ENCODE assay signal across 8 mouse cellular contexts in the genomic region with DNA sequence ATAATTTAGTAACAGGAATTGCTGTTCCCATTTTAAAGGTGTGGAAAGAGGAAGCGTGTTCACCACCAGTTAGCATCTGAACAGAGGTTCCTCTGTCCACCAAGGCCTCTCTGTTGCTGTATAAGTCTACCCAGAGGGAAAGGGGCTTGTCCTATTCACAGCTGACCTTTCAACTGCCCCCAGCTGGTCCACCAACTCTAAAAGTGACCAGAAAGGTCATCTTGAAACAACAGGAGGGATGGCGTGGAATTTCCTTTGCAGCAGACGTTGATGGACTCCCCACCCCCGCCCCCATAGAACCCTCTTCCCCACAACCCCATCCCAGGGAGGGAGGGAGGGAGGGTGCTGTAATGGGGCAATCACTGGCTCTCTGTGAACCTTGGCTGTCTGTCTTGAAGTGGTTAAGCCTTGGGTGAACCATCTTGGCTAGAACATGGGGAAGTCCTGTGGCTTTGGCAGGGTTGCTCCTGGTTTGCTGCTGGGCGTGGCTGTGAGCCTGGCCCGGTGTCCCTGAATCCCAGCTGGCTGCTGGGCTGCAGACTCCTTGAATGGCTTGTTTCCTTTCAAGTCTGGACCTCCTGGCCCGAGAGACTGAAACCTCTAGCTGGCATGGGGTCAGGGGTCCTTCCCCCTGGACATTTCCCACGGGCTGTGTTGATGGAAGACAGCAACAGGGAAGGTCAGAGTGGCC. TPM values are rescaled to one million over a fixed set of nuclear protein-coding genes. Genes with fewer than 3 reads are reported as not detected.
DNase-seq lines count a peak whose midpoint lies in the region; ATAC-seq lines count a peak whose summit lies in the region.

No protein-coding gene starts in this region.

- H3K4me2 ChIP-seq in hindbrain, embryonic 11.5 days (replicated peaks; ENCODE audit: low read depth, low read length), result 0 out of 2 replicates have a peak overlapping the region, but pooled peaks have one; percentile 1

- no peak overlapping the region for H3K4me3 ChIP-seq in hindbrain, embryonic 11.5 days (ENCODE audit: low read depth, low read length)

- H3K27me3 ChIP-seq in hindbrain, embryonic 11.5 days (ENCODE audit: control insufficient read depth, insufficient read depth, low read length), result no peaks in the 10 kb centered on the region

- 4% methylated on average over 8 of the region's 8 CpGs for WGBS in hindbrain, embryonic 11.5 days

- peak; percentile 59 for DNase-seq in urinary bladder, postnatal 14 days (ENCODE audit: low spot score)
- no peak for DNase-seq in urinary bladder, postnatal 10 days (ENCODE audit: low spot score)
- peak; percentile 75 for DNase-seq in gastrocnemius, adult 18-20 months (ENCODE audit: low spot score)
- no peak for DNase-seq in hindbrain, embryonic 11.5 days (ENCODE audit: low spot score)
- DNase-seq in layer of hippocampus, postnatal 14 days (ENCODE audit: low spot score in 2 of 2), result peak; percentile 52 to 77
- peak; percentile 50 for DNase-seq in mesoderm, embryonic 11.5 days (ENCODE audit: low read depth, low spot score)
- DNase-seq in spleen, adult 12 weeks (ENCODE audit: low spot score), result no peak

- H3K9ac ChIP-seq in hindbrain, embryonic 11.5 days (ENCODE audit: low read depth, low read length), result no peak overlapping the region

- 0 out of 2 replicates have a peak overlapping the region, but pooled peaks have one; percentile 2 for H3K27ac ChIP-seq in hindbrain, embryonic 11.5 days (ENCODE audit: low read depth, low read length)

- ATAC-seq in hindbrain, embryonic 11.5 days (ENCODE audit: low FRiP score), result no peak
- no peak for ATAC-seq in CD4-positive, CD25-positive, alpha-beta regulatory T cell, adult 4 months

- peaks cover 21% of the 10 kb centered on the region; the same call in 1 of the 2 replicates for H3K4me1 ChIP-seq in hindbrain, embryonic 11.5 days (replicated peaks; ENCODE audit: control insufficient read depth, insufficient read depth, low read length)

- no peaks in the 10 kb centered on the region for H3K36me3 ChIP-seq in hindbrain, embryonic 11.5 days (ENCODE audit: control insufficient read depth, insufficient read depth, low read length)

- H3K9me3 ChIP-seq in hindbrain, embryonic 11.5 days (ENCODE audit: control insufficient read depth, low read length), result no peaks in the 10 kb centered on the region

RNA-seq across cellular contexts. Expression of gene Arrb1, which starts 4.1 kb away (rescaled TPM):
- 10 to 100 TPM; 13.8 to 15.4 TPM for total RNA-seq in gastrocnemius, adult 18-20 months (2021)
- 4.5 and 5.4 TPM in 2 replicates for polyA plus RNA-seq in hindbrain, embryonic 11.5 days (2014; fragmentation: Nextera tagmentation; extraction: Ambion mirVana)
- 100 to 1,000 TPM; 137 to 143 TPM for total RNA-seq in layer of hippocampus, postnatal 14 days (2021)
- 10 to 100 TPM; 12.3 to 22.0 TPM for polyA plus RNA-seq in CD4-positive, CD25-positive, alpha-beta regulatory T cell, adult 4 months (2017; shearing (Covaris generic))

RNA-seq across cellular contexts. Expression of gene Rps3, which starts 55.8 kb away (rescaled TPM):
- 100 to 1,000 TPM; 232 to 276 TPM for total RNA-seq in gastrocnemius, adult 18-20 months (2021)
- polyA plus RNA-seq in hindbrain, embryonic 11.5 days (2014; fragmentation: Nextera tagmentation; extraction: Ambion mirVana), result 696 and 707 TPM in 2 replicates
- total RNA-seq in layer of hippocampus, postnatal 14 days (2021), result 100 to 1,000 TPM; 245 to 264 TPM
- 1,000 to 10,000 TPM; 2,515 to 4,056 TPM for polyA plus RNA-seq in CD4-positive, CD25-positive, alpha-beta regulatory T cell, adult 4 months (2017; shearing (Covaris generic))

Comparison
In these comparisons a context has a peak if more than half of its experiments do, and no peak if none do; other contexts are left out.
1. DNase-seq: peak in urinary bladder, postnatal 14 days (single experiment), gastrocnemius, adult 18-20 months (single experiment), layer of hippocampus, postnatal 14 days (2 of 2) and mesoderm, embryonic 11.5 days (single experiment); none in urinary bladder, postnatal 10 days (single experiment), hindbrain, embryonic 11.5 days (single experiment) and spleen, adult 12 weeks (single experiment).
2. RNA of gene Arrb1, which starts 4.1 kb away (total RNA-seq): 137 to 143 TPM in layer of hippocampus, postnatal 14 days; 13.8 to 15.4 TPM in gastrocnemius, adult 18-20 months; every median in the first group is over 4 times any median in the second.